Mouse (Mus musculus): Measurements from ENCODE around the gene Lao1.

Gene Lao1

DNA sequence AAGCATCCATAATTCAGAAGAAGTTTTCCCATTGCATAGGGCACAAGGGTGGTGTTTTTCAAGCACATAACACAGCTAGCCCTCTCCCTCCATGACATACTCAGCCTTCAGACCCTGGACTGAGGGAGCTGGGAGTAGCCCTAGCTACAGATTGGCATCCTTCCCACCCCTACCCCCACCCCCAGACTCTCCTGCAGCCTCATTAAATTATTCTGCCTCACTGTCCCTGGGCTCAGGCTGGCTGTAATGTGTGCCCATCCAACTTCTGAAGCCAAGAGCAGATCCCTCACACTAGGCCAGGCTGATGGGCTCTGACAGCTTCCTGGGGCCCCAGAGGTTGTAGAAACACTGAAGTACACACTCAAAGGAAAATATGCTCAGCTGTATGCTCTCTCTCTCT lies 53.6 kb downstream of the Lao1 start:
- no peak for DNase-seq (ENCODE audit: low spot score)

DNA sequence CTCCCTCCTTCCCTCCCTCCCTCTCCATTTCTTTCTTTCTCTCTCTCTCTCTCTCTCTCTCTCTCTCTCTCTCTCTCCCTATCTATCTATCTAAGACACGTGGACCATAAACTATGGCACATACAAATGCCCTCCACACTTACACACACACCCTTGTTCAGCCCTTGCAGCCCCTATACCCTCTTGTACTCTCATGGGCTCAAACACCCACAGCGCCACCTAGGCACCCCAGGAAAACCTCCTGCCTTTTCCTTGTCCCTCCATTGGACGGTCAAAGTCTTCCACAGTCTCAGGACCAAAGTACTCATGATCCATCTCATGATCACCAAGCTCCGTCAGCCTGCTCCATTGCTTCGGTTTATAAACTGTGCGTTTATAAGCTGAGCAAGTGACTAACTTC lies 54.2 kb downstream of the Lao1 start:
- DNase-seq (ENCODE audit: low spot score) = no peak

DNA sequence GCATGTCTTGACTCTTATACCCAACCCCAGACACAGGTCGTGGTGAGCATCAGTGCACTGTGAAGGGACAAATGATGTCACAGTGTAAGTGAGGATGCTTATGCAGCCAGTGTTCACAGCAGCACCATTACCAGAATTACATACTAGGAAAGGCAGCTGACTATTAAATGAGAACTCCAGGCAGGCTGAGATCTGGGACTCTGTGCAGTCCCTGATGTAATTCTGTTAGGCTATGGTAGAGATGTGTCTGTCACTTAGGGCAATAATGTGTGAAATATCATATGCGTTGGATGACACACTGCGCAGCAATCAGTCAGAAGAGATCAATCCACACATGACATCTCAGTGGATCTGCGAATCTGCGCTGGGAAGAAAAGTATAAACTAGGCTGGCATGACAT lies 55.7 kb downstream of the Lao1 start:
- DNase-seq (ENCODE audit: low spot score) = no peak
